29 mouse cellular contexts compared by ENCODE assay signal in genomic region chr10:3383176-3383575, GRCm38 (mm10). TPM values are rescaled to one million over a fixed set of nuclear protein-coding genes. Genes with fewer than 3 reads are reported as not detected.
DNase-seq lines count a peak whose midpoint lies in the region; ATAC-seq and TF ChIP-seq lines count a peak whose summit lies in the region.
"Had no signal": no experiment of that assay in that cellular context is flagged by ENCODE, and none has a peak within 500 bp of the region (broad histone marks: within the 10 kb centered on the region; RNA-seq: fewer than 3 reads in every experiment).

No protein-coding gene starts in this region.

- no peak overlapping the region for H3K4me2 ChIP-seq in forebrain, postnatal 0 days (ENCODE audit: low read depth)
- H3K4me2 ChIP-seq in forebrain, embryonic 15.5 days (replicated peaks), result no peak overlapping the region
- H3K4me2 ChIP-seq: embryonic facial prominence, embryonic 12.5 days; forebrain, embryonic 13.5 days; heart, embryonic 13.5 days; hindbrain, embryonic 14.5 days had no signal

- H3K27me3 ChIP-seq in forebrain, postnatal 0 days (ENCODE audit: insufficient read depth, low read length), result no peaks in the 10 kb centered on the region
- H3K27me3 ChIP-seq in forebrain, embryonic 15.5 days, result no peaks in the 10 kb centered on the region
- H3K27me3 ChIP-seq: embryonic facial prominence, embryonic 12.5 days; forebrain, embryonic 13.5 days; heart, embryonic 13.5 days had no signal

- 33% methylated on average over 3 of the region's 3 CpGs for WGBS in forebrain, postnatal 0 days
- WGBS in forebrain, embryonic 15.5 days, result 41% methylated on average over 3 of the region's 3 CpGs

- no peak overlapping the region for H3K27ac ChIP-seq in forebrain, postnatal 0 days (ENCODE audit: low read depth, low read length)
- no peak overlapping the region for H3K27ac ChIP-seq in forebrain, embryonic 15.5 days (replicated peaks)
- H3K27ac ChIP-seq: embryonic facial prominence, embryonic 12.5 days; forebrain, embryonic 10.5 days; forebrain, embryonic 13.5 days; gastrocnemius, adult 2 months; heart, adult 2 months; heart, embryonic 10.5 days; heart, embryonic 13.5 days; hindbrain, embryonic 14.5 days; hindbrain, postnatal 0 days had no signal

- H3K36me3 ChIP-seq in forebrain, postnatal 0 days (ENCODE audit: insufficient read depth), result no peaks in the 10 kb centered on the region
- H3K36me3 ChIP-seq in forebrain, embryonic 15.5 days, result no peaks in the 10 kb centered on the region
- H3K36me3 ChIP-seq: embryonic facial prominence, embryonic 12.5 days; forebrain, embryonic 10.5 days had no signal

- ATAC-seq in forebrain, postnatal 0 days, result peak; percentile 67
- ATAC-seq in forebrain, embryonic 15.5 days (replicated peaks), result no peak
- ATAC-seq: forebrain, embryonic 13.5 days; hindbrain, postnatal 0 days; inflammation-experienced regulatory T-cells, adult 6 months; intestine, embryonic 16.5 days had no signal

- no peak overlapping the region for H3K4me3 ChIP-seq in forebrain, postnatal 0 days (ENCODE audit: low read depth, low read length)
- H3K4me3 ChIP-seq in forebrain, embryonic 15.5 days, result no peak overlapping the region
- H3K4me3 ChIP-seq: embryonic facial prominence, embryonic 12.5 days; erythroblast, embryonic 14.5 days; forebrain, embryonic 10.5 days; forebrain, embryonic 13.5 days; gastrocnemius, adult 2 months; heart, adult 2 months; heart, embryonic 10.5 days; heart, embryonic 13.5 days had no signal

- no peaks in the 10 kb centered on the region for H3K9me3 ChIP-seq in forebrain, postnatal 0 days (ENCODE audit: low read length)
- no peaks in the 10 kb centered on the region for H3K9me3 ChIP-seq in forebrain, embryonic 15.5 days
- H3K9me3 ChIP-seq: embryonic facial prominence, embryonic 12.5 days; forebrain, embryonic 10.5 days; forebrain, embryonic 13.5 days; heart, embryonic 10.5 days; heart, embryonic 13.5 days had no signal

- no peak for DNase-seq in forebrain, postnatal 0 days
- peak; percentile 29 for DNase-seq in right cerebral cortex, adult 18-20 months
- no peak for DNase-seq in right cerebral cortex, postnatal 14 days
- DNase-seq in Muller cell, postnatal 12 days (ENCODE audit: inconsistent ontology term), result peak; percentile 88
- peak; percentile 47 for DNase-seq in telencephalon, adult 2 months (ENCODE audit: low read depth, low spot score)
- DNase-seq in spleen, postnatal 14 days (ENCODE audit: low spot score in 2 of 2), result no peak
- DNase-seq in adrenal gland, adult 2 months, result no peak
- DNase-seq: adrenal gland, adult 8-10 months; adrenal gland, postnatal 25 days; cerebellum, adult 18-20 months; cerebellum, adult 9-10 months; cerebellum, postnatal 14 days; gastrocnemius, adult 2 months; gastrocnemius, postnatal 14 days; heart, adult 2 months; heart, postnatal 14 days; heart, postnatal 4 days; kidney, adult 18-20 months had no signal

- no peak overlapping the region for H3K9ac ChIP-seq in forebrain, postnatal 0 days
- H3K9ac ChIP-seq in forebrain, embryonic 15.5 days (replicated peaks), result no peak overlapping the region
- H3K9ac ChIP-seq: embryonic facial prominence, embryonic 12.5 days; forebrain, embryonic 13.5 days; heart, embryonic 13.5 days; hindbrain, embryonic 14.5 days had no signal

- no peak for TF ChIP-seq CTCF in forebrain, postnatal 0 days (IDR thresholded peaks at IDR 0.05; ENCODE audit: low read depth)

- H3K4me1 ChIP-seq in forebrain, postnatal 0 days (ENCODE audit: insufficient read depth), result no peaks in the 10 kb centered on the region
- H3K4me1 ChIP-seq in forebrain, embryonic 15.5 days, result no peaks in the 10 kb centered on the region
- H3K4me1 ChIP-seq: embryonic facial prominence, embryonic 12.5 days; forebrain, embryonic 10.5 days; forebrain, embryonic 13.5 days had no signal

RNA-seq across cellular contexts. Expression of gene Ppp1r14c, which starts 17.3 kb away (rescaled TPM):
- total RNA-seq in forebrain, postnatal 0 days (2014; rRNA removed), result 81.4 and 85.8 TPM in 2 replicates
- 96.8 and 101 TPM in 2 replicates for polyA plus RNA-seq in forebrain, postnatal 0 days (2015; fragmentation: Nextera tagmentation; extraction: Ambion mirVana)
- polyA plus RNA-seq in forebrain, embryonic 15.5 days (2015; fragmentation: Nextera tagmentation; extraction: Ambion mirVana), result 63.0 and 64.4 TPM in 2 replicates
- total RNA-seq in adrenal gland, adult 2 months (2021), result 10 to 100 TPM in 1 of 2 experiments, 1 to 10 TPM in 1; 8.6 to 15.5 TPM
- 7.7 and 10.4 TPM in 2 replicates for polyA plus RNA-seq in adrenal gland, adult 2 months (2012; rRNA removed)
- polyA plus RNA-seq: erythroblast, embryonic 14.5 days had no signal

Comparison
In these comparisons a context has a peak if more than half of its experiments do, and no peak if none do; other contexts are left out.
1. DNase-seq: peak in right cerebral cortex, adult 18-20 months (single experiment), Muller cell, postnatal 12 days (single experiment) and telencephalon, adult 2 months (single experiment); none in forebrain, postnatal 0 days (single experiment), right cerebral cortex, postnatal 14 days (single experiment), spleen, postnatal 14 days (0 of 2) and adrenal gland, adult 2 months (single experiment).